Mouse (Mus musculus) hindbrain, embryonic 14.5 days (tissue): ENCODE measurements around the gene Diexf. TPM values are rescaled to one million over a fixed set of nuclear protein-coding genes. Genes with fewer than 3 reads are reported as not detected.

Source experiments
- polyA plus RNA-seq: library from polyadenylated mRNA; unstranded; fragments of >200 nt; fragmentation: Nextera tagmentation; extraction: Ambion mirVana; gene quantifications from 2 replicates; pipeline ENCODE4 v1.2.1, GENCODE M21; 2014

The Diexf gene
- polyA plus RNA-seq, 1 experiment from 2014 or later = 8.0 TPM

Other genes starting within 250 kb of the Diexf start
- 9.1 and 10.5 TPM in 2 replicates for gene Syt14, start 94.5 kb downstream of the Diexf start, polyA plus RNA-seq
- gene Irf6, start 22.8 kb upstream of the Diexf start, polyA plus RNA-seq = 0.63 and 1.0 TPM in 2 replicates
- gene A130010J15Rik, start 37.8 kb upstream of the Diexf start, polyA plus RNA-seq = 11.1 and 11.4 TPM in 2 replicates
- gene Traf3ip3, start 71.4 kb upstream of the Diexf start, polyA plus RNA-seq = 2.1 TPM in 2 replicates
- gene Lamb3, start 77.4 kb upstream of the Diexf start, polyA plus RNA-seq = 0.18 and 0.31 TPM in 2 replicates
- not detected in 2 replicates for gene Hsd11b1, start 133.8 kb upstream of the Diexf start, polyA plus RNA-seq
- gene G0s2, start 142.9 kb upstream of the Diexf start, polyA plus RNA-seq = 6.5 and 9.6 TPM in 2 replicates
- gene Camk1g, start 240.0 kb upstream of the Diexf start, polyA plus RNA-seq = 39.9 and 45.2 TPM in 2 replicates